Mouse (Mus musculus) C2C12 (cell line): ENCODE data around the gene Gm49396.

Source experiments
- CTCF ChIP-seq: IDR thresholded peaks from one replicate; pipeline ENCODE4 v1.5.1; 2011; ENCODE audit not compliant: control insufficient read depth, insufficient read depth, insufficient read length
- USF1 ChIP-seq: IDR thresholded peaks from one replicate; pipeline ENCODE4 v1.6.1; 2011; ENCODE audit warnings: low read depth, mild to moderate bottlenecking, control low read depth, moderate library complexity

DNA sequence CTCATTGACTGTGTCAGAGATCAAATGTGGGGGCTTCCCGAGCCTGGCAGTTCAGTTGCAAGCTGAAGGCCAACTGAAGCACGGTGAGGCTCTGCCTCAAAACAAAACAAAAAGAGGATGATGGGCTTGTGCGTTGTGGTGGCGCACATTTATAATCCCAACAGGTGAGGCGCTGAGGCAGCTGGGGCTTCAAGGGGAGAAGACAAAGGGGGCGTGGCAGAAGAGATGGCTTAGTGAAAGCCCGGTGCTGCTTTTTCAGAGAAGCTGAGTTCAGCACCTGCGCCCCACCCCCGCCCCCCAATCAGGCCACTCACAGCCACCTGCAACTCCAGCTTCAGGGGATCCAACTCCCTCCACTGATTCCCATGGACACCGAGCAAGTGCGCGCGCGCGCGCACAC, 45.3 kb downstream of the Gm49396 start:
- TF ChIP-seq USF1 = no peak
- TF ChIP-seq CTCF = no peak
